Mouse (Mus musculus) forebrain, embryonic 10.5 days (tissue): ENCODE data around the gene 9330161L09Rik. TPM values are rescaled to one million over a fixed set of nuclear protein-coding genes. Genes with fewer than 3 reads are reported as not detected.

Experiments
- DNase-seq: peaks from one replicate; pipeline ENCODE4 v3.0.0-alpha.2; 2017; ENCODE audit warnings: low spot score; ENCODE audit errors: extremely low spot score
- H3K27ac ChIP-seq: fragments of 300-500 bp; sonication (generic); 2 replicates; pipeline ENCODE4 v1.5.1; 2016; ENCODE audit warnings: mild to moderate bottlenecking
- H3K27me3 ChIP-seq: fragments of 300-500 bp; sonication (generic); 2 replicates; pipeline ENCODE4 v1.6.1; 2016; ENCODE audit warnings: mild to moderate bottlenecking; ENCODE audit not compliant: poor library complexity, severe bottlenecking
- H3K36me3 ChIP-seq: fragments of 300-500 bp; sonication (generic); replicated peaks from 2 replicates; pipeline ENCODE4 v1.6.1; 2016; ENCODE audit warnings: mild to moderate bottlenecking, moderate library complexity
- H3K4me1 ChIP-seq: fragments of 300-500 bp; sonication (generic); 2 replicates; pipeline ENCODE4 v1.6.1; 2016
- H3K4me3 ChIP-seq: fragments of 300-500 bp; sonication (generic); 2 replicates; pipeline ENCODE4 v1.5.1; 2016; ENCODE audit warnings: mild to moderate bottlenecking, moderate library complexity
- H3K9me3 ChIP-seq: fragments of 300-500 bp; sonication (generic); 2 replicates; pipeline ENCODE4 v1.6.1; 2016; ENCODE audit warnings: mild to moderate bottlenecking, moderate library complexity
- WGBS: fragments of 180-500 bp; shearing (Covaris S2); methylation state at CpG from one replicate; pipeline ENCODE4 v1.1.7; 2016; 5-methylcytosine and 5-hydroxymethylcytosine counted together
- polyA plus RNA-seq: library from polyadenylated mRNA; unstranded; fragments of >200 nt; fragmentation: Nextera tagmentation; extraction: Ambion mirVana; gene quantifications from 2 replicates; pipeline ENCODE4 v1.2.1, GENCODE M21; 2016

Gene 9330161L09Rik
- polyA plus RNA-seq, 1 experiment from 2014 or later = 0.81 TPM

- 67% methylated on average over 4 of the region's 4 CpGs for WGBS
- Histone ChIP-seq H3K36me3 (no peaks in the 10 kb centered on the region), H3K4me3 (no peak overlapping the region), H3K27me3 (no peaks in the 10 kb centered on the region), H3K27ac (0 out of 2 replicates have a peak overlapping the region, but pooled peaks have one; percentile 17), H3K4me1 (peaks cover 6% of the 10 kb centered on the region; the same call in 1 of the 2 replicates), H3K9me3 (no peaks in the 10 kb centered on the region)
- no peak for DNase-seq
These were observed 48.4 kb downstream of the 9330161L09Rik start for GRCm38 (mm10) chr12:103358951-103359801.

- Histone ChIP-seq H3K9me3 (no peaks in the 10 kb centered on the region), H3K27me3 (no peaks in the 10 kb centered on the region), H3K36me3 (no peaks in the 10 kb centered on the region), H3K4me1 (peaks cover 12% of the 10 kb centered on the region), H3K27ac (no peak overlapping the region), H3K4me3 (no peak overlapping the region)
- no peak for DNase-seq
- 87% methylated on average over 8 of the region's 8 CpGs for WGBS
These were observed 49.4 kb downstream of the 9330161L09Rik start for GRCm38 (mm10) chr12:103358216-103358615.

Other genes with a start within 250 kb of the 9330161L09Rik start
- gene Prima1, start 165.7 kb downstream of the 9330161L09Rik start, polyA plus RNA-seq = not detected in 2 replicates
- gene Fam181a, start 96.8 kb downstream of the 9330161L09Rik start, polyA plus RNA-seq = 24.0 and 27.7 TPM in 2 replicates
- gene Asb2, start 51.8 kb downstream of the 9330161L09Rik start, polyA plus RNA-seq = 0.43 and 0.57 TPM in 2 replicates
- 9.9 and 11.3 TPM in 2 replicates for gene Otub2, start 19.1 kb downstream of the 9330161L09Rik start, polyA plus RNA-seq
- gene Ddx24, start 18.0 kb upstream of the 9330161L09Rik start, polyA plus RNA-seq = 104 and 106 TPM in 2 replicates
- gene Ifi27, start 26.4 kb upstream of the 9330161L09Rik start, polyA plus RNA-seq = 0.32 and 0.82 TPM in 2 replicates
- gene Ifi27l2a, start 35.9 kb upstream of the 9330161L09Rik start, polyA plus RNA-seq = 0.71 and 0.90 TPM in 2 replicates
- not detected in 2 replicates for gene Ifi27l2b, start 49.4 kb upstream of the 9330161L09Rik start, polyA plus RNA-seq
- gene Ppp4r4, start 124.5 kb upstream of the 9330161L09Rik start, polyA plus RNA-seq = 2.8 and 3.3 TPM in 2 replicates
- not detected in 2 replicates for gene Serpina10, start 223.6 kb upstream of the 9330161L09Rik start, polyA plus RNA-seq
- gene Serpina6, start 249.4 kb upstream of the 9330161L09Rik start, polyA plus RNA-seq = not detected in 2 replicates